ENCODE assay signal across 21 mouse cellular contexts in genomic region chr5:136989801-136990200, GRCm38 (mm10). TPM values are rescaled to one million over a fixed set of nuclear protein-coding genes. Genes with fewer than 3 reads are reported as not detected.
DNase-seq lines count a peak whose midpoint lies in the region; TF ChIP-seq lines count a peak whose summit lies in the region.
"Had no signal": no experiment of that assay in that cellular context is flagged by ENCODE, and none has a peak within 500 bp of the region (broad histone marks: within the 10 kb centered on the region; RNA-seq: fewer than 3 reads in every experiment).

No protein-coding gene starts in this region.

- H3K4me1 ChIP-seq in cerebellum, adult 2 months (ENCODE audit: control insufficient read depth, insufficient read depth, low read length): no peaks in the 10 kb centered on the region

- H3K27me3 ChIP-seq in cerebellum, adult 2 months (ENCODE audit: control insufficient read depth, insufficient read depth, low read length): no peaks in the 10 kb centered on the region
- H3K27me3 ChIP-seq: CH12.LX; embryonic facial prominence, embryonic 12.5 days; forebrain, embryonic 13.5 days; forebrain, embryonic 15.5 days; Patski had no signal

- TF ChIP-seq CTCF in cerebellum, adult 2 months (IDR thresholded peaks at IDR 0.05; ENCODE audit: borderline replicate concordance, insufficient read depth, low read depth, low read length): no peak

- peak; percentile 38 for DNase-seq in cerebellum, adult 11-12 months
- DNase-seq in cerebellum, postnatal 14 days: no peak
- DNase-seq in cerebellum, adult 9-11 months: peak; percentile 45
- DNase-seq in cerebellum, adult 2 months: no peak
- peak; percentile 93 for DNase-seq in heart, adult 11 months
- DNase-seq in heart, postnatal 4 days: no peak
- DNase-seq: adrenal gland, adult 8-10 months; adrenal gland, postnatal 14 days; adrenal gland, postnatal 36 days; B cell, adult 2 months; cerebellum, adult 18-20 months; forebrain, postnatal 0 days had no signal

- no peak overlapping the region for H3K27ac ChIP-seq in cerebellum, adult 2 months (ENCODE audit: insufficient read depth, low read length)
- H3K27ac ChIP-seq: embryonic facial prominence, embryonic 10.5 days; embryonic facial prominence, embryonic 12.5 days; forebrain, embryonic 13.5 days; forebrain, embryonic 15.5 days had no signal

- no peak overlapping the region for H3K4me3 ChIP-seq in cerebellum, adult 2 months (replicated peaks; ENCODE audit: insufficient read depth, low read depth, low read length)
- H3K4me3 ChIP-seq: embryonic facial prominence, embryonic 10.5 days; embryonic facial prominence, embryonic 12.5 days; forebrain, embryonic 13.5 days; forebrain, embryonic 15.5 days had no signal

- TF ChIP-seq POLR2A in cerebellum, adult 2 months (IDR thresholded peaks at IDR 0.05; ENCODE audit: borderline replicate concordance, insufficient read depth, low read length): no peak

- WGBS in cerebellum, adult 2 months: 86% methylated on average over 6 of the region's 6 CpGs

RNA-seq across cellular contexts. Expression of gene Znhit1, which starts 2.0 kb away (rescaled TPM):
- 86.8 and 95.4 TPM in 2 replicates for polyA plus RNA-seq in cerebellum, adult 2 months (2012; rRNA removed)
- 10 to 100 TPM; 48.6 to 53.2 TPM for total RNA-seq in heart, postnatal 4 days (2021)

RNA-seq across cellular contexts. Expression of gene Plod3, which starts 3.0 kb away (rescaled TPM):
- polyA plus RNA-seq in cerebellum, adult 2 months (2012; rRNA removed): 38.6 and 39.7 TPM in 2 replicates
- 10 to 100 TPM; 46.9 to 51.8 TPM for total RNA-seq in heart, postnatal 4 days (2021)

RNA-seq across cellular contexts. Expression of gene Cldn15, which starts 23.4 kb away (rescaled TPM):
- 0.21 and 0.25 TPM in 2 replicates for polyA plus RNA-seq in cerebellum, adult 2 months (2012; rRNA removed)
- total RNA-seq in heart, postnatal 4 days (2021): 1 to 10 TPM; 4.7 to 6.8 TPM
- polyA plus RNA-seq: activated CD4-positive, CD25-positive, alpha-beta regulatory T cell, adult 4 months; forebrain, embryonic 11.5 days had no signal

RNA-seq across cellular contexts. Expression of gene Vgf, which starts 36.4 kb away (rescaled TPM):
- polyA plus RNA-seq in cerebellum, adult 2 months (2012; rRNA removed): 62.1 and 65.4 TPM in 2 replicates
- not detected for total RNA-seq in heart, postnatal 4 days (2021)
- polyA plus RNA-seq: activated CD4-positive, CD25-positive, alpha-beta regulatory T cell, adult 4 months; CD4-positive, CD25-positive, alpha-beta regulatory T cell, adult 4 months had no signal

RNA-seq across cellular contexts. Expression of gene Fis1, which starts 36.7 kb away (rescaled TPM):
- 408 and 473 TPM in 2 replicates for polyA plus RNA-seq in cerebellum, adult 2 months (2012; rRNA removed)
- 100 to 1,000 TPM; 177 to 180 TPM for total RNA-seq in heart, postnatal 4 days (2021)

Comparison
In these comparisons a context has a peak if more than half of its experiments do, and no peak if none do; other contexts are left out.
1. DNase-seq: peak in cerebellum, adult 11-12 months (single experiment), cerebellum, adult 9-11 months (single experiment) and heart, adult 11 months (single experiment); none in cerebellum, postnatal 14 days (0 of 2), cerebellum, adult 2 months (0 of 2) and heart, postnatal 4 days (single experiment).